Mouse (Mus musculus): Measurements from ENCODE around the gene Slc39a7. TPM values are rescaled to one million over a fixed set of nuclear protein-coding genes. Genes with fewer than 3 reads are reported as not detected.
"Not testable (repeated sequence)": the region's sequence is repeated elsewhere in the genome, so short reads cannot be mapped to it uniquely, and the experiment has no call there.

Gene Slc39a7
- polyA plus RNA-seq, 1 experiment from 2014 or later = 160 TPM

- Histone ChIP-seq H3K4me3 (replicated peaks) (no peak overlapping the region), H3K4me2 (no peak overlapping the region), H3K4me1 (peaks cover 36% of the 10 kb centered on the region), H3K9me3 (peaks cover 16% of the 10 kb centered on the region), H3K9ac (no peak overlapping the region), H3K36me3 (replicated peaks) (peaks cover 47% of the 10 kb centered on the region), H3K27ac (0 out of 2 replicates have a peak overlapping the region, but pooled peaks have one; percentile 36), H3K27me3 (no peaks in the 10 kb centered on the region)
- no peak for ATAC-seq (ENCODE audit: low FRiP score)
- 96% methylated on average over 23 of the region's 23 CpGs for WGBS
Observed at GRCm38 (mm10) chr17:34021539-34022413, 9.7 kb downstream of the Slc39a7 start.

GRCm38 (mm10) chr17:34013436-34013835, 18.0 kb downstream of the Slc39a7 start:
- H3K27ac ChIP-seq = no peak overlapping the region
- no peak overlapping the region for H3K9ac ChIP-seq
- no peak for ATAC-seq (ENCODE audit: low FRiP score)
- peaks cover 11% of the 10 kb centered on the region for H3K36me3 ChIP-seq (replicated peaks)
- no peak overlapping the region for H3K4me2 ChIP-seq
- H3K4me1 ChIP-seq = no peaks in the 10 kb centered on the region
- 95% methylated on average over 8 of the region's 8 CpGs for WGBS
- H3K27me3 ChIP-seq = no peaks in the 10 kb centered on the region
- no peaks in the 10 kb centered on the region for H3K9me3 ChIP-seq
- H3K4me3 ChIP-seq (replicated peaks) = no peak overlapping the region

DNA sequence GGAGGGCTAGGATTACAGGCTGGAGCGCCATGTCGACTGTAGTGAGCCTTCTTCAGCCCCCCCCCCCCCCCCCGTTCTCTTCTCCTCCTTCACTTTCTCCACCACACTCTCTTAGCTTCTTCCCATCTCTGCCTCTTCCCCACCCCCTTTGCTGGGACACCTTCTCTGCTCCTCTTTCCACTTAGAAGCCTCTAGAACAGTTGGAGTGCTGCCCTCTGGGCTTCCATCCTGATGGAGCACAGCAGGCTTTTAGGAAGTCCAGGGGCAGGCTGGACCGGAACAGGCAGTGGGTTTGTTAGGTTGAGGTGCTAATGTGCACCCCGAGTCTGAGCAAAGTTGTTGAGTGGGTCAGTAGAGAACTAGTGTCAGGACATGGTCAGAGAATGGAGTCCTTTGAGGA, 21.3 kb downstream of the Slc39a7 start:
- Histone ChIP-seq H3K9ac (no peak overlapping the region), H3K4me2 (no peak overlapping the region)
- 85% methylated on average over 5 of the region's 5 CpGs for WGBS

DNA sequence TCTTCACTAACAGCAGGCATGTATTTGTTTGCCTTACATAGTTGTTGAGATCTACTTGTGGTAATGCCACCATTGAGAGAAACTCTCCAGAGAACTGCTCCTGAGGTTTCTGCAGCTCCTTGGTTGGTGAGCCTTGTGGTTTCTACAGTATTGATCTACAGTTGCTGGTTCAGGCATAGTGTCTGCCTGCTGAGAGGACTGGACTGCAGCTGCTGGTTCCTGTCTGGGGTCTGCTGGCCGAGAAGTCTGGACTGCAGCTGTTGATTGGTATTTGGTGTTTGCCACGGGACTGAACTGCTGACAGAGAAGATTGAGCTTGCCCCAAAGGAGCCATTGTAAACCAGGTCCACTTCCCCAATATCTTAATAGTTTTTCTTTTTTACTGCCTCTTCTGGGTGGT, 24.9 kb downstream of the Slc39a7 start:
- no peak overlapping the region for H3K9ac ChIP-seq
- WGBS = 66% methylated on average over 2 of the region's 2 CpGs
- H3K27me3 ChIP-seq = peaks cover 8% of the 10 kb centered on the region
- H3K4me3 ChIP-seq (replicated peaks) = no peak overlapping the region
- H3K9me3 ChIP-seq = no peaks in the 10 kb centered on the region
- no peak overlapping the region for H3K4me2 ChIP-seq
- no peaks in the 10 kb centered on the region for H3K36me3 ChIP-seq (replicated peaks)
- H3K27ac ChIP-seq = no peak overlapping the region
- no peak for ATAC-seq (ENCODE audit: low FRiP score)
- no peaks in the 10 kb centered on the region for H3K4me1 ChIP-seq

More for the DNA sequence above, 21.3 kb downstream of the Slc39a7 start:
- Histone ChIP-seq H3K36me3 (replicated peaks) (peaks cover 3% of the 10 kb centered on the region; the same call in 1 of the 2 replicates), H3K4me1 (no peaks in the 10 kb centered on the region), H3K9me3 (no peaks in the 10 kb centered on the region), H3K27me3 (no peaks in the 10 kb centered on the region; the same call in 1 of the 2 replicates), H3K4me3 (replicated peaks) (no peak overlapping the region), H3K27ac (no peak overlapping the region)
- ATAC-seq (ENCODE audit: low FRiP score) = no peak

DNA sequence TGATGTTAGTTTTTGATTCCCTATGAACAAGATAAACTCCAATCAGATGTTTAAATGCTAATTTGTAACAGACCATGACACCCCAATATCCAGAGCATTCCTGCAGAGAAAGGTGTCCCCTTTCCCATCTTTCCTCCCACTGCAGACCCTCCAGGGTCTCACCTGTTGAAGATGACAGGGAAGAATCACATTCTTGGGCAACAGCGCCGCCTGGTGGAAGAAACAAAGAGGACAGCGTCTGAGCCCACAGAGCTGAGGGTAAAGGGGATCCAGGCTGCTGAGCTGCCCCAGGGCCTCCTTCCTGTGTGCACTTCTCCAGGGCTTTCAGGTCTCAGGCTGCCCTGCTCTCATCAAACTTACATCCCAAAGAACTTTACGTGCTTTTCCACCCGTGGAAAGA, 28.1 kb downstream of the Slc39a7 start:
- Histone ChIP-seq H3K9me3 (no peaks in the 10 kb centered on the region), H3K4me1 (peaks cover 13% of the 10 kb centered on the region), H3K27ac (no peak overlapping the region), H3K4me2 (no peak overlapping the region), H3K27me3 (peaks cover 39% of the 10 kb centered on the region), H3K9ac (no peak overlapping the region), H3K4me3 (replicated peaks) (no peak overlapping the region), H3K36me3 (replicated peaks) (no peaks in the 10 kb centered on the region)
- 4% methylated on average over 5 of the region's 5 CpGs for WGBS
- ATAC-seq (ENCODE audit: low FRiP score) = no peak

DNA sequence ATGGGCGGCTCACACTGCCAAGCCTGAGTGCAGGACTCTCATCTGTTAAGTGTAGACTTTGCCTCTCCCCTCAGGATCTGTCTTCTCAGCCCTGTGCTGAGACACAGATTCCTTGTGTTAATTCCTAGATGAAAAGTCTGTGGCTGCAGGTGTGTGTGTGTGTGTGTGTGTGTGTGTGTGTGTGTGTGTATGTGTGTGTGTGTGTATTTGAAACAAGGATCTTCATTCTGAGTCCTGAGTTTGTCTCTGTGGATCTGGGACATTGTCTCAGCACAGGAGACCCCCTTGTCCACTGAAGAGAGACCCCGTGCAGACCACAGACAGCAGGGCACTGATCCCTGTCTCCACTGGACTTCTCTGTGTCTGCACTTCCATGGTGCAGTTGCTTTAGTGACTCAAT, 30.7 kb downstream of the Slc39a7 start:
- H3K4me2 ChIP-seq; H3K36me3 ChIP-seq (replicated peaks); H3K9ac ChIP-seq; H3K27ac ChIP-seq; H3K9me3 ChIP-seq; H3K4me3 ChIP-seq (replicated peaks); ATAC-seq (ENCODE audit: low FRiP score): not testable (repeated sequence)
- WGBS = 50% methylated on average over 2 of the region's 2 CpGs
- Histone ChIP-seq H3K4me1 (peaks cover 13% of the 10 kb centered on the region), H3K27me3 (peaks cover 46% of the 10 kb centered on the region)

GRCm38 (mm10) chr17:34000150-34000537, 31.3 kb downstream of the Slc39a7 start, which contains the start of gene H2-K1:
Gene H2-K1 (minus strand): TSS chr17:34000347.
- Histone ChIP-seq H3K4me3 (replicated peaks) (peak within 1 kb of the TSS; percentile 60), H3K4me1 (peaks cover 13% of the 10 kb centered on the region), H3K27me3 (peaks cover 46% of the 10 kb centered on the region), H3K9ac (peak within 1 kb of the TSS; percentile 64), H3K36me3 (replicated peaks) (no peaks in the 10 kb centered on the region), H3K27ac (no peak within 1 kb of the TSS), H3K9me3 (no peaks in the 10 kb centered on the region), H3K4me2 (peak within 1 kb of the TSS; percentile 96)
- ATAC-seq (ENCODE audit: low FRiP score) = peak; percentile 71
- under 1% methylated on average over 30 of the region's 30 CpGs for WGBS

GRCm38 (mm10) chr17:33999341-34000149, 31.9 kb downstream of the Slc39a7 start:
- Histone ChIP-seq H3K4me2 (peak overlapping the region; percentile 96), H3K4me3 (replicated peaks) (peak overlapping the region; percentile 60), H3K27me3 (peaks cover 46% of the 10 kb centered on the region), H3K36me3 (replicated peaks) (no peaks in the 10 kb centered on the region), H3K9me3 (no peaks in the 10 kb centered on the region), H3K4me1 (peaks cover 13% of the 10 kb centered on the region), H3K27ac (no peak overlapping the region), H3K9ac (peak overlapping the region; percentile 64)
- WGBS = 2% methylated on average over 87 of the region's 87 CpGs
- peak; percentile 51 for ATAC-seq (ENCODE audit: low FRiP score)

DNA sequence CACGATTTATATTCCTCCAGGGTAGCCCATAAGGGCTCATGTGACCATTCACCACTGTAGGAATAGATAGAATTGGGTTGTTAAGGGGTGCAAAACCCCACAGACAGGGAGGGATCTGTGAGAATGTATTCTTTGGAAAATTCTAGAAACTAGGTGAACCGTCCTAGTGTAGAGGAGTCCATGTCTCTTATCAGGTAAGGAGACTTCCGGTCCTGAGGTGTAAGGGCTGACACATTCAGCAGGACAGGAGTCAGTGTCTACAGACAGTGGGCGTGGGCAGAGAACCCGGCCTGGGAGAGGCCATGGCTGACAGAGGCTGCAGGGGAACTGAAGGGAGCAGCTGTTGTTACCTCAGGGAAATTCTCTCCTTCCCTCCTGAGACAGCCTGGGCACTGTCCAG, 32.8 kb downstream of the Slc39a7 start:
- ATAC-seq (ENCODE audit: low FRiP score); H3K27ac ChIP-seq; H3K9ac ChIP-seq; H3K4me2 ChIP-seq; H3K36me3 ChIP-seq (replicated peaks); H3K4me3 ChIP-seq (replicated peaks); H3K9me3 ChIP-seq: not testable (repeated sequence)
- Histone ChIP-seq H3K4me1 (peaks cover 13% of the 10 kb centered on the region), H3K27me3 (peaks cover 46% of the 10 kb centered on the region)
- 61% methylated on average over 5 of the region's 5 CpGs for WGBS

- Histone ChIP-seq H3K4me1 (peaks cover 13% of the 10 kb centered on the region), H3K27me3 (peaks cover 42% of the 10 kb centered on the region)
- not testable (repeated sequence) for H3K27ac ChIP-seq; ATAC-seq (ENCODE audit: low FRiP score); H3K9me3 ChIP-seq; H3K9ac ChIP-seq; H3K36me3 ChIP-seq (replicated peaks); H3K4me2 ChIP-seq; H3K4me3 ChIP-seq (replicated peaks)
- WGBS = 97% methylated on average over 2 of the region's 2 CpGs
Observed at GRCm38 (mm10) chr17:33997025-33997424, 34.5 kb downstream of the Slc39a7 start.

GRCm38 (mm10) chr17:33995651-33996050, 35.8 kb downstream of the Slc39a7 start:
- Histone ChIP-seq H3K4me1 (peaks cover 13% of the 10 kb centered on the region), H3K27me3 (peaks cover 28% of the 10 kb centered on the region), H3K4me3 (replicated peaks) (no peak overlapping the region), H3K4me2 (no peak overlapping the region), H3K27ac (no peak overlapping the region), H3K36me3 (replicated peaks) (no peaks in the 10 kb centered on the region), H3K9me3 (no peaks in the 10 kb centered on the region), H3K9ac (no peak overlapping the region)
- WGBS = 71% methylated on average over 3 of the region's 3 CpGs
- ATAC-seq (ENCODE audit: low FRiP score) = no peak

DNA sequence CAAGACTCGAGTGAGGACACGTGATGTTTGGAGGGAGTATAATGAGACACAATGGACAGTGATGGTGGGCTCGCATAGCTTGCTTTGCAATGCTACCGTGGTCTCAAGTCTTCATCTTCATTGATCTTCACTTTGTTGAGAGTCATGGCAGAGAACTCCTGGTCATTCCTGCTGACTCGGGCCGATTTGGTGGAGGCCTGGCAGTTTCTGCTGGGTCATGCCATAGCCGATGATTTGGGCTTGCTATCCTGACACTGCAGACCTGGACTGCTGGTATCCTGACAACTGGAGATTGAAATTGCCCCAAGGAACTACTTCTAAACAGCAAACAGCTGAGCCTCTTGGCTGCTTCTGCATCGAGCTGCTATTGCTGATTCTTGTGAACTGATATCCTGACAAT, 36.5 kb downstream of the Slc39a7 start:
- Histone ChIP-seq H3K27ac (no peak overlapping the region), H3K4me3 (replicated peaks) (no peak overlapping the region), H3K36me3 (replicated peaks) (no peaks in the 10 kb centered on the region), H3K4me1 (peaks cover 9% of the 10 kb centered on the region), H3K27me3 (peaks cover 21% of the 10 kb centered on the region), H3K4me2 (no peak overlapping the region), H3K9me3 (no peaks in the 10 kb centered on the region), H3K9ac (no peak overlapping the region)
- WGBS = 91% methylated on average over 8 of the region's 8 CpGs
- no peak for ATAC-seq (ENCODE audit: low FRiP score)

All from forebrain, embryonic 12.5 days (tissue).